Mouse (Mus musculus) megakaryocyte progenitor cell, adult 5-6 weeks (primary cell): ENCODE results near the gene Sult5a1. TPM values are rescaled to one million over a fixed set of nuclear protein-coding genes. Genes with fewer than 3 reads are reported as not detected.
"Not testable (repeated sequence)": the region's sequence is repeated elsewhere in the genome, so short reads cannot be mapped to it uniquely, and the experiment has no call there.

ENCODE experiments used
- ATAC-seq: replicated peaks from 2 replicates; pipeline ENCODE4 v1.8.0; 2016; ENCODE audit warnings: mild to moderate bottlenecking, moderate TSS enrichment, inconsistent platforms; ENCODE audit not compliant: poor library complexity
- total RNA-seq, 2 experiments: library from RNA; stranded (forward) in 1 of 2; stranded (reverse) in 1 of 2; fragments of 157-497, 149-512 nt in 1 of 2; fragments of 200-1000 nt in 1 of 2; gene quantifications; 2 replicates each; pipeline versions ENCODE4 v1.2.3 to v1.2.4; 2015 to 2017

Sult5a1 gene
- total RNA-seq, 2 experiments from 2014 or later = not detected

- ATAC-seq = no peak
These were observed 22.3 kb downstream of the Sult5a1 start for GRCm38 (mm10) chr8:123135806-123136205.

DNA sequence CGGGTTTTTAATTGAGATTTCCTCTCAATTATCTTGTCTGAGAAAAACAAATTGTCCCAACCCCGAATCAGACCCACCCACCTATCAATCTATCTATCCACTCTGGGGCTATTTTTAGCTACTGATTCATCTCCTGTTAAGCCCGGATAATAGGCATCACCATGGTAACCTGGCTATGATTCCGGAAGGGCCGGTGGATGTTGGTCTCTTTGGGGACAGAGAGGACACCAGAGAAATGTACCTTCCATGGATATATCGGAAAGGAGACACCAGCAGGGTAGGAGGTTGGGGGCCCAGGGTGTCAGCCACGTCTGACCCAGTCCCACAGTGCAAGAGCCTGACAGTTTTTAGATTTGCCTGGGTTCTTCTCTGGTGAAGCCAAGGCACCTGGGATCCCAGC is 22.7 kb downstream of the Sult5a1 start:
- ATAC-seq = no peak

DNA sequence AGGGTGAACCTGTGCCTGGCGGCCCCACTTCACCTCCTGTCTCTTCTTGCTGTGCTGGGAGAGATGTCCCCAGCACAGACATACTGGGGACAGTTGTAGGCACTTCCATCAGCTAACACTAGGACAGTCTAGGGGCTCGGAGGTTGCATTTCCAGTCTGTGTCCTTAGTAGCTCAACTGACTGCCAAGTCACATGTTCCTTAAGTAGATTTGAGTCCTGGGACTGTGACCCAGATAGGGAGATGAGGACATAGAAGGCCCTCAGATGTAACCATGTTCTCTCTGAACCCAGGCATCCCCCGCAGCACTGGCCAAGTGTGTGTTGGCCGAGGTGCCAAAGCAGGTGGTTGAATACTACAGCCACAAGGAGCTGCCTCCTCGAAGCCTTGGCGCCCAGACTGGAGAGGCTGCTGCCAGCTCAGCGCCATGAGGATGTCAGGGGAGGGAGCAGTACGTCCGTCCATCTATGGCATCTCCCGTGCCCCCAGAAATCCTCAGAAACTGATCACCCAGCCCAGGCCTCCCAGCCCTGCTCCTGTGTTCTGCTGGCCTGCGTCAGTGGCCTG is 23.9 kb downstream of the Sult5a1 start:
- no peak for ATAC-seq

- no peak for ATAC-seq
These were observed 25.2 kb downstream of the Sult5a1 start for GRCm38 (mm10) chr8:123132953-123133352.

DNA sequence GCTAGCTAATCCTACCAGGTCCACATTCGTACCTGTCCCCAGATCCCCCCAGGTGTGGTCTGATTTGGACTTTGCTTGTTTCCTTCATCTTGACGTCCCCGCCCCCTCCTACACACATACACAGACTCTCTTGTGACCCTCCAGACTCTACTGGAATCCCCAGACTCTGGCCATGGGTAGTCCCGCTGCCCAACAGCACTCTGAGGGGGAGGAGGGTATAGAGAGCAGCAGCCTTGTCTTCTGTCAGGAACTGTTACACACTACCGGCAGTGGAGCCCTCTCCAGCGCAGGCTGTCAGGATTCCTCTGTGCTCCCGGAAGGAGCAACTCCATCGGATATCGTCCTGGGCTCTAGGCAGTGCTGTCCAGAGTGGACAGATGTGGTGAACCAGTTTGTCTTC is 27.1 kb downstream of the Sult5a1 start:
- no peak for ATAC-seq

- peak; percentile 83 for ATAC-seq
These were observed 31.8 kb downstream of the Sult5a1 start for GRCm38 (mm10) chr8:123126193-123126816.

GRCm38 (mm10) chr8:123122670-123123069 is 35.4 kb downstream of the Sult5a1 start:
- ATAC-seq = no peak

- no peak for ATAC-seq
These were observed 36.1 kb downstream of the Sult5a1 start for GRCm38 (mm10) chr8:123122059-123122458.

- no peak for ATAC-seq
These were observed 40.4 kb downstream of the Sult5a1 start for GRCm38 (mm10) chr8:123117744-123118143.

DNA sequence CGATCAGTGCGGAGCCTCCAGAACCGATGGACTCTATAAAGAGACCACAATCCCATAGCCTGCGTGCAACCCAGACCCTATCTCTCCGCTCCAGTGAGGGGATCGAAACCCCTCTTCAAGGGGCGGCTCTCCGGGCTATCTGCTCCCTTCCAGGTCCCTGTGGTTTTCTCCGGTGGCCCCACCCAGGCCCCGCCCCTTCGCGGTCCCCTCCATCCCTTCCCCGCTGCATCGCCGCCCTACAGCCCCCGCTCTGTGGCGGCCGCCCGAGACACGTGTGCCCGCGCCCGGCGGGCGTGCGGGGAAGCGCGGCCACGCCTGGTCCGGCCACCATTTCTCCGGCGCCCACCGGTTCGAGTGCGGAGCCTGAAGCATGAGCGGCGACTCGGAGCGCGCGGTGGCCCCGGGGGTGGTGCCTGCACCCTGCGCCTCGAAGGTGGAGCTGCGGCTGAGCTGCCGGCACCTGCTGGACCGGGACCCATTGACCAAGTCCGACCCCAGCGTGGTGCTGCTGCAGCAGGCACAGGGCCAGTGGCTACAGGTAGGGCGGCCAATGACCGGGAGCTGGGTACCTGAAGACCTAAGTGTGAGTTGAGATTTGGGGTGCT is 40.9 kb downstream of the Sult5a1 start, which contains the start of gene Cpne7:
TSS of gene Cpne7 (plus strand) at position 248 of the 605 bp plus-strand sequence.
- ATAC-seq = peak; percentile 16

DNA sequence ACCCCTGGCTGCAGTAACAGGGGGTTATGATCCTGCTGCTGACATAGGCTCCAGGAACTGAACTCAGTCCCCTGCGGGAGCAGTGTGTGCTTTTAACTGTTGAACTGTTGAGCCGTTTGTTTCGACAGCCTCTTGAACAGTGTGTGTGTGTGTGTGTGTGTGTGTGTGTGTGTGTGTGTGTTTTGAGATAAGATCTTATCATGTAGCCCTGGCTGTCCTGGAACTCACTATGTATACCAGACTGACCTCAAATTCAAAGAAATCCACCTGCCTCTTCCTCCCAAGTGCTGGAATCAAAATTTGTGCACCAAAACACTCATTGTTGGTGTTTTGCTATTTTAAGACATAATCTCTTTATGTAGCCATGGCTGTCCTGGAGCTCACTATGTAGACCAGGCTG is 43.5 kb downstream of the Sult5a1 start:
- peak; percentile 5; the same call in 1 of the 2 replicates for ATAC-seq

GRCm38 (mm10) chr8:123113908-123114469 is 44.1 kb downstream of the Sult5a1 start:
- peak; percentile 12 for ATAC-seq

GRCm38 (mm10) chr8:123112892-123113291 is 45.2 kb downstream of the Sult5a1 start:
- no peak for ATAC-seq

- peak; percentile 79 for ATAC-seq
These were observed 47.5 kb downstream of the Sult5a1 start for GRCm38 (mm10) chr8:123110649-123111048.

DNA sequence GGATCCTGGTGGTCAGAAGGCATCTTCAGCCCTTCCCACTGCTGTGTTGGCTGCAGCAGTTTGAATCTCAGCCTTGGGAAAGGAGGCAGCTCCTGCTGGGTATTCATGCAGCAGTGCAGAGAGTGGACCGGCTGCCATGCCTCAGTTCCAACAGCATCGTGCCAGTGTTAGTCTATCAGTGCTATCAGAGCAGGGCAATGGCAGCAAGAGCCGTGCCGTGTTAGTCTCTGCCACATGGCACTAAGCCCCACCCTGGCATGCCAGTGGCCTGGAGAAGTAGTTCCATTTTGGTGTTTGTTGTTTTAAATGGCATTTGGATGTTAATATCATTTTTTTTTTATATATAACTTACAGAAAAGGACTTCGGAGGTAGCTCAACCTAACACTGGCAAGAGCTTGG is 49.2 kb downstream of the Sult5a1 start:
- ATAC-seq = no peak

GRCm38 (mm10) chr8:123108010-123108409 is 50.1 kb downstream of the Sult5a1 start:
- no peak for ATAC-seq

DNA sequence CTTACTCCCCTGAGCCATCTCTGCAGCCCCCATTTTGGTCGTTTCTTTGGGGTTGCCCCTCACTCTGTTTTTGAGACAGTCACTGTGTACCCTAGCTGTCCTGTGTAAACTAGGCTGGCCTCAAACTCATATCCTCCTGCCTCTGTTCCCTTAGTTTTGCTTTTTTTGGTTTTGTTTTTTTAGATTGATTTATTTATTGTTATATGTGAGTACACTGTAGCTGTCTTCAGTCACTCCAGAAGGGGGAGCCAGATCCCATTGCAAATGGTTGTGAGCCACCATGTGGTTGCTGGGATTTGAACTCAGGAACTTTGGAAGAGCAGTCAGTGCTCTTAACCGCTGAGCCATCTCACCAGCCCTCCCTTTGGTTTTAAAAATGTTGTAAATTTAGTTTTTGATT is 51.6 kb downstream of the Sult5a1 start:
- ATAC-seq = no peak

DNA sequence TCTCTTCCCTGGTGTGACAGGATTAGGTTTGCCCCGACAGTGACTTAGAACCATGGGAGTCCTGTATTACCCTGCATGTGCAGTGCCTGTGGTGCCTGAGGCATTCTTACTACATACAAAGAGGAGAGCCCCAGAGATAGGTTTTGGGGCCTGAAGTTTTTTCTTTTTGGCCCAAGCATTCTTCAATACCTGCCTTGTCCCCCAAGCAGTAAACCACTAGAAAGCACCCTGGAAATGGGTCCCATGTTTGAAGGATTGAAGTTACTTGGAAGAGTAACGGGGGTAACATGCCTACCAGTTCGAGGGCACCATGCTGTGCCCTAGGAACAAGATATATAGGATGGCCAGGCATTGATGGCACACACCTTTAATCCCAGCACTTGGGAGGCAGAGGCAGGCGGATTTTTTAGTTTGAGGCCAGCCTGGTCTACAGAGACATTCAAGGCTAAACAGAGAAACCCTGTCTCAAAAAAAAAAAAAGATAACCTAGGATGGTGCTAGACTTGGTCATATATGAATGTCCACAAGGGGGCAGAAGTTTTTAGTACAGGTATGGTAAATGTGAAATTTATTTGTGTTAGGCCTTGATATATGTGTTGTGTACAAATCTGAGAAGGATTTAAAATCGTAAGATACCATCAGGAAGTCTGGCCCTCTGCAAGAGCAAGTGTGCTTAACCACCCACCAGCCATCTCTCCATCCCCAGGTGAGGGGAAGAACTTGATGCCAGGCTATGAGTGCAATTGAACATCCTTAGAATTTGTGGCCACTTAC is 52.4 kb downstream of the Sult5a1 start:
- ATAC-seq = peak; percentile 19; the same call in 1 of the 2 replicates

DNA sequence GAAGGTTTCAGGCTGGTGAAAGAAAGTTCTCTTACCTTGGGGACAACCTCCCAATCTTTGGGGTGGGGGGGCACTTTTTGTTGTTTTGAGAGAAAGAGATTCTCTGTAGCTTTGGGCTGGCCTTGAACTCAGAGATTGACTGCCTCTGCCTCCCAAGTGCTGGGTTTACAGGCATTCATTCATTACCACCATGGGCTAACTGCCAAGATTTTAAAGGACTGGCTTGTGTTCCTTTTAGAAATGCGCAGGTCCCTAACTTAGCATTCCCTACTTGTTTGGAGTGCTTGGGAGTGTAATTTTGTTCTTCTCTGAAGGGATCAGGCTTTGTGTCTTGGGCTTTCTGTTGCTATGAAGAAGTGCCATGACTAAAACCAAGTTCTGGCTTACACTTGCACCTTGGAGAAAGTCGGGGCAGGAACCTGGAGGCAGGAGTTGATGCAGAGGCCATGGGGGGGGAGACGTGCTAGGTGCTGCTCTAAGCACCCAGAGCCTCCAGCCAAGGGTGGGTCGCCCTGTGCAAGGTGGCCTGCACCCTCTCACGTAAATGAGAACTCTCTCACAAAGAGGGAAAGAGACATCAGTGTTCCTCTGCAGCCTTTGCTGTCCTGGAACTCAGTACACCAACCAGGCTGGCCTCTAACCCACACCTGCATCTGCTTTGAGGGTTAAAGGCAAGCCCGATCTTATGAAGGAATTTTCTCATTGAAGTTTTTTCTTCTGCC is 53.9 kb downstream of the Sult5a1 start:
- no peak for ATAC-seq

- no peak for ATAC-seq
These were observed 54.8 kb downstream of the Sult5a1 start for GRCm38 (mm10) chr8:123103285-123103684.

DNA sequence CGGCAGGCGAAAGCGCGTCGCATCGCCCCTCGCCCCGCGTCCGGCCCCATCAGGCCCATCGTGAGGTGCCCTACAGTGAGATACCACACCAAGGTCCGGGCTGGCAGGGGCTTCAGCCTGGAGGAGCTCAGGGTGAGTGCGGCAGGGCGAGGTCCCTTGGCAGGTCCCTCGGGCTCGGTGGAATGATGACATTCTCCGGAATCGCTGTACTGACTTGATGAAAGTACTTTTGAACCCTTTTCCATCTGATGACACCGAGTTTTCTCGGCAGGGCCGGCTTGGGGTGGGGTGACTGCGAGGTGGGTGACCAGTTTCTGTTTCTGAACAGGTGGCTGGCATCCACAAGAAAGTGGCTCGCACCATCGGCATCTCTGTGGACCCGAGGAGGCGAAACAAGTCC is 55.3 kb downstream of the Sult5a1 start:
- not testable (repeated sequence) for ATAC-seq
